Mouse (Mus musculus): ENCODE results near the gene Gse1. TPM values are rescaled to one million over a fixed set of nuclear protein-coding genes. Genes with fewer than 3 reads are reported as not detected.
A peak's percentile ranks its signal among the peaks of the same experiment; 100 is the strongest.

Gene Gse1
- polyA plus RNA-seq, 1 experiment from 2014 or later = 14.3 TPM

DNA sequence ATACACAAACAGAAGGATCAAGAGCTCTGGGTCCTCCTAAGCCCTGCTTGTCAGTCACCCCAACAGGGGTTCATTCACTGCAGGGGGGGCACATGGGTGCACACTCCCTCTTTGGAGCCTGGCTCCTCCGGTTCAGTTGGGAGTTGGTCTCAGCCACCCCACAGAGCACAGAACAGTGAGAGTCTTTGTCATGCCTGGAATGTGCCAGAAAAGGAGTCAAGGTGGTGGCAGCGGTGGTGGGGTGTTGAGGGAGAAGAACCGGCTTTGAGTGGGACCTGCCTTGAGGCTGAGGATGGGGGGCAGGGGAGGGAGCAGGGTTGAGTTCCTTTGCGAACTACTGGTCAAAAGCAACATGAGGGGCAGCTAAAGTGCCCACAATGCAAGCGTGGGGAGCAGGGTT, 401.8 kb downstream of the Gse1 start:
- Histone ChIP-seq H3K9me3 (ENCODE audit: low read depth, low read length) (no peaks in the 10 kb centered on the region), H3K4me2 (no peak overlapping the region), H3K4me3 (ENCODE audit: low read depth, low read length) (no peak overlapping the region), H3K27me3 (ENCODE audit: insufficient read depth, low read length) (peaks cover 20% of the 10 kb centered on the region), H3K4me1 (ENCODE audit: insufficient read depth) (0 out of 2 replicates have a peak, but pooled peaks cover 5% of the 10 kb centered on the region), H3K36me3 (ENCODE audit: insufficient read depth) (no peaks in the 10 kb centered on the region), H3K27ac (ENCODE audit: low read depth) (peak overlapping the region; percentile 36; the same call in 1 of the 2 replicates), H3K9ac (no peak overlapping the region)
- DNase-seq (no peak), ATAC-seq (ENCODE audit: insufficient read depth) (peak; percentile 23; the same call in 1 of the 2 replicates)
- WGBS = 25% methylated on average over 5 of the region's 5 CpGs
- no peak for TF ChIP-seq CTCF (IDR thresholded peaks at IDR 0.05; ENCODE audit: low read depth)

DNA sequence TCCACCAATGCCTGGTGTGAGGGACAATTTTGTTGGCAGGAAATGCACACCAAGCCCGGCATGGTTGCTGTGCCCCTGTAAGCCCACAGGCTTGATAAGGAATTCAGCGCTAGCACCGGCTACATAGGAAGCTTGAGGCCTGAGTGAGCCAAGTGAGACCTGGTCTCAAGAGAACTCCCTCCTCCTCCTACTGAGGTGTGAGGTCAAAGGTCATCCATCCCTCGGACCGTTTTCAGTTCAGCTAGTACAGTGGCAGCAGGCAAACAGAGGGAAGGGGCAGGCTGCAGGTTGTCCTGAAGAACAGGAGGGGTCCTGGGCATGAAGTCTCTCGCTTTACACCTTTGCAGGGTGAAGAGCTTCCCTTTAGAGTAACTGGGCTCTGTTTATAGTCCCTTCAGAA, 402.6 kb downstream of the Gse1 start:
- Histone ChIP-seq H3K36me3 (ENCODE audit: insufficient read depth) (no peaks in the 10 kb centered on the region), H3K4me2 (no peak overlapping the region), H3K27me3 (ENCODE audit: insufficient read depth, low read length) (peaks cover 20% of the 10 kb centered on the region), H3K4me3 (ENCODE audit: low read depth, low read length) (no peak overlapping the region), H3K9ac (no peak overlapping the region), H3K27ac (ENCODE audit: low read depth) (no peak overlapping the region), H3K9me3 (ENCODE audit: low read depth, low read length) (no peaks in the 10 kb centered on the region), H3K4me1 (ENCODE audit: insufficient read depth) (0 out of 2 replicates have a peak, but pooled peaks cover 5% of the 10 kb centered on the region)
- no peak for TF ChIP-seq CTCF (IDR thresholded peaks at IDR 0.05; ENCODE audit: low read depth)
- ATAC-seq (ENCODE audit: insufficient read depth) (no peak), DNase-seq (no peak)
- WGBS = 32% methylated on average over 6 of the region's 6 CpGs

Small RNA genes lying within 50 kb of the gene (microRNA-seq; reads per million reads assigned to microRNA genes)
- gene Gm22715 (ENCODE audit: borderline number of aligned reads) (not detected), gene Mir7687 (ENCODE audit: borderline number of aligned reads) (0.71 reads per million)

Other genes starting within 250 kb of the Gse1 start
- 4.4 and 4.9 TPM in 2 replicates for gene Crispld2, start 236.0 kb upstream of the Gse1 start, polyA plus RNA-seq (2014; fragmentation: Nextera tagmentation; extraction: Ambion mirVana)
- 33.9 and 37.5 TPM in 2 replicates for gene Zdhhc7, start 127.0 kb upstream of the Gse1 start, polyA plus RNA-seq (2014; fragmentation: Nextera tagmentation; extraction: Ambion mirVana)
- 7.1 and 8.0 TPM in 2 replicates for gene 6430548M08Rik, start 114.3 kb upstream of the Gse1 start, polyA plus RNA-seq (2014; fragmentation: Nextera tagmentation; extraction: Ambion mirVana)
- not detected in 2 replicates for gene Fam92b, start 51.0 kb upstream of the Gse1 start, polyA plus RNA-seq (2014; fragmentation: Nextera tagmentation; extraction: Ambion mirVana)

Measured in lung, embryonic 14.5 days (tissue).